In genomic region chr2:18766441-18766820, GRCm38 (mm10) we compare ENCODE assay signal across 8 mouse cellular contexts.
DNase-seq lines count a peak whose midpoint lies in the region; ATAC-seq and TF ChIP-seq lines count a peak whose summit lies in the region.

No protein-coding gene starts in this region.

- peak overlapping the region; percentile 66 for H3K4me3 ChIP-seq in lung, embryonic 15.5 days
- peak overlapping the region; percentile 60 for H3K4me3 ChIP-seq in embryonic fibroblast, embryonic 13.5 days (ENCODE audit: insufficient read depth, low read length)
- peak overlapping the region; percentile 69 for H3K4me3 ChIP-seq in limb, embryonic 13.5 days
- H3K4me3 ChIP-seq in neural tube, embryonic 15.5 days (replicated peaks) = peak overlapping the region; percentile 56

- TF ChIP-seq CTCF in embryonic fibroblast, embryonic 13.5 days (IDR thresholded peaks at IDR 0.05; ENCODE audit: borderline replicate concordance, insufficient read depth, low read length) = no peak

- peak overlapping the region; percentile 80 for H3K9ac ChIP-seq in lung, embryonic 15.5 days
- peak overlapping the region; percentile 95 for H3K9ac ChIP-seq in limb, embryonic 13.5 days
- peak overlapping the region; percentile 81 for H3K9ac ChIP-seq in neural tube, embryonic 15.5 days (replicated peaks)

- H3K27me3 ChIP-seq in lung, embryonic 15.5 days = no peaks in the 10 kb centered on the region
- no peaks in the 10 kb centered on the region for H3K27me3 ChIP-seq in limb, embryonic 13.5 days
- H3K27me3 ChIP-seq in neural tube, embryonic 15.5 days (replicated peaks) = no peaks in the 10 kb centered on the region

- H3K9me3 ChIP-seq in lung, embryonic 15.5 days = no peaks in the 10 kb centered on the region
- H3K9me3 ChIP-seq in limb, embryonic 13.5 days = 0 out of 2 replicates have a peak, but pooled peaks cover 4% of the 10 kb centered on the region
- no peaks in the 10 kb centered on the region for H3K9me3 ChIP-seq in neural tube, embryonic 15.5 days (replicated peaks)

- peak overlapping the region; percentile 81 for H3K4me2 ChIP-seq in lung, embryonic 15.5 days
- H3K4me2 ChIP-seq in limb, embryonic 13.5 days (replicated peaks) = peak overlapping the region; percentile 74
- H3K4me2 ChIP-seq in neural tube, embryonic 15.5 days = peak overlapping the region; percentile 77

- H3K36me3 ChIP-seq in lung, embryonic 15.5 days = no peaks in the 10 kb centered on the region
- no peaks in the 10 kb centered on the region for H3K36me3 ChIP-seq in limb, embryonic 13.5 days
- H3K36me3 ChIP-seq in neural tube, embryonic 15.5 days = no peaks in the 10 kb centered on the region

- ATAC-seq in lung, embryonic 15.5 days (ENCODE audit: borderline replicate concordance, extremely low read depth, low FRiP score, low TSS enrichment) = no peak
- ATAC-seq in limb, embryonic 13.5 days (ENCODE audit: low FRiP score, low read depth) = 0 out of 2 replicates have a peak, but pooled peaks have one; percentile 5
- no peak for ATAC-seq in neural tube, embryonic 15.5 days (ENCODE audit: low FRiP score)

- H3K27ac ChIP-seq in lung, embryonic 15.5 days = peak overlapping the region; percentile 96
- H3K27ac ChIP-seq in embryonic fibroblast, embryonic 13.5 days (ENCODE audit: insufficient read depth, low read length) = peak overlapping the region; percentile 96
- peak overlapping the region; percentile 97 for H3K27ac ChIP-seq in limb, embryonic 13.5 days
- H3K27ac ChIP-seq in neural tube, embryonic 15.5 days (replicated peaks) = peak overlapping the region; percentile 92

- H3K4me1 ChIP-seq in lung, embryonic 15.5 days = peaks cover 14% of the 10 kb centered on the region
- H3K4me1 ChIP-seq in embryonic fibroblast, embryonic 13.5 days (ENCODE audit: control insufficient read depth, insufficient read depth, low read length) = no peaks in the 10 kb centered on the region
- H3K4me1 ChIP-seq in limb, embryonic 13.5 days = peaks cover 7% of the 10 kb centered on the region
- H3K4me1 ChIP-seq in neural tube, embryonic 15.5 days = peaks cover 5% of the 10 kb centered on the region; the same call in 1 of the 2 replicates

- intact Hi-C loops in left cerebral cortex, postnatal 36 days (cut with DNase I) = loop anchor here (5.0 kb wide), 1 partner anchor 74 kb away; the partner anchor contains the start of gene Spag6
- intact Hi-C loops in left cerebral cortex, postnatal 4 days (cut with DNase I) = no loop called here

- WGBS in lung, embryonic 15.5 days = 31% methylated on average over 4 of the region's 4 CpGs
- WGBS in limb, embryonic 13.5 days = 39% methylated on average over 4 of the region's 4 CpGs
- whole genome bisulfite sequencing in neural tube, embryonic 15.5 days = 32% methylated on average over 4 of the region's 4 CpGs

- TF ChIP-seq POLR2A in embryonic fibroblast, embryonic 13.5 days (IDR thresholded peaks at IDR 0.05; ENCODE audit: low read depth, low read length) = no peak

- no peak for DNase-seq in lung, postnatal 10 days
- no peak for DNase-seq in left cerebral cortex, postnatal 36 days (ENCODE audit: low spot score in 2 of 2)
- DNase-seq in left cerebral cortex, adult 8-10 months (ENCODE audit: low spot score in 2 of 2) = no peak
- no peak for DNase-seq in left cerebral cortex, postnatal 4 days
